Mouse (Mus musculus) embryo, embryonic 10.5 days (tissue): Measurements from ENCODE around the gene Rbm18.

Source experiments
- DNase-seq: peaks from one replicate; pipeline ENCODE4 v3.0.0-alpha.2; 2015; ENCODE audit warnings: low spot score

Gene Rbm18

DNA sequence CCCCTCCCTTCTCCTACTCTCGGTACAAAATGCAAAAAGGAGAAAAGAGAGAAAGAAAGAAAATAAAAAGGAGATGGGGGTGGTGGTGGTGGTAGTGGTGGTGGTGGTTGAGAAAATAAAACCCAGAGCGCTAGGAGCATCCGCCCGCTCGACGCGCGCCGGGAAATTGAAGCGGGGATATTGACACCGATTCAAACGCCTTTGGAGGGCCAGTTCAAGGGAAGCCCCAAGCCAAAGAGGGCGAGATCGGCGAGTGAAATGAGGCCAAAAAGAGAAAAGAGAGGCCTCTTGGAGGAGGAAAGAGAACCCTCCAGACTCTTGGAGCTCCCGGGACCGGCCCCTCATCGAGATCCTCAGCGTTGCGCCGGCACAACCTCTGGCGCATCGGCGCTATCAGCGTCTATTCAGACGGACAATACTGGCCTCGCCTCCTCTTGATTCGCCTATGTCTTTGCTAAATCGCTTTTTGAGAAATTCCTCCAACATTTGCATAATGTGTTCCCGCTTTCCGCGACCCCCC is 32.1 kb downstream of the Rbm18 start:
- peak; percentile 65 for DNase-seq

DNA sequence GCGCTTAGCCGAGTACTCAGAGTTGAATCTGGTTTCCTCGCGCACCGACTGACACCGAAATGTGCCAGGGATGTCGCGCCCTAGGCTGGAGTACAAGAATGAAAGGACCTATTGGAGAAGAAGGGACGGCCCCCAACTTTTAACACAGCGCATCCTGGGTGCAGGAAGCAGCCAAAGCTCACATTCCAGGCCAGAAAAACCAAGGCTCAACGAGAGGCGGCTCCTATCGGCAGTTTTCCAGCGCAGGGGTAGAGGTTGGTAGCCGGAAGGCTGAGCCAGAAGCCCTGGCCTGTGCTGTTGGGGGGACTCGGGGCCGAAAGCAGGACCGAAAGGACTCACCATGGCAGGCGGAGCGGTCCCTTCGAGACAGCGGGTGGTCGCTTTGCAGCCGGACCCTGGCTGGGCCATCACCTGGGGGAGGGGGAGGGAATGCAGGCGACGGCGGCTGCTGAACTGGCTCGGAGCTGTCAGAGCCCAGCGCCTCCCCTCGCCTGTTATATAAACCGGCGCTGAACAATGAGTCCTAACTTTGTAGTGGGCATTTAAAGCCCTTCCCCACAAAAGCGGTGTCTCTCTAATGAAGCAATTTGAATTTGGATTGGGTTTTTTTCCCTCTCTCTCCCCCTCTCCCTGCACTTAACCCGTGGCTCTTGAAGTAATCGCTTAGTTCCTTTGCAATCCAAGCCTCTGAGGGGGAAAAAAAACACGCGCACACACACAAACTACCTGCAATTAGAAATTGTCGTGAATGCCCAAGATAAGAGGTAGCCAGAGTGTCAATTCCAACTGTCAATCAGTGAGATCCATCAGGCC is 32.8 kb downstream of the Rbm18 start:
- DNase-seq = peak; percentile 67

DNA sequence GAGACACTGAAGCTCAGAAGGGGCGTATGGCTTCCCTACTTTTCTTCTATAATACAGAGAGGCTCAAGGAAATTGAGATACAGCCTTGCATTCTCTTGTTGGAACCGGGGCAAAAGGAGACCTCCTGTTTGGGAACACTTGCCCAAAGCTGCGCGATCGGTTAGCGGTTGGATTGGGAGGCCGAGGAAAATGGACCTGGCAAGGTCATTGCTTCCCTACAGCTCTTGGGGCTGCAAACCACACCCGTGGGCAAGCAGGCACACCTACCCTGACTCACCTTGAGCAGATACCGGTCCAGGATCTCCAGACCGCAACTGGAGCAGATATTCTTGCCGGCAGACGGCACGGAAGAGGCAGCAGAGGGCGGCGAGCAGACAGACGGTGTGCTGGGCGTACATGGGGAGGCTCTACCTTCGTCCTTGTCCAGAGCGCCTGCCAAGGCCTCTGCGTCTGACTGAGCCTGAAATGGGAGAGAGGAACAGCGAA is 33.5 kb downstream of the Rbm18 start:
- DNase-seq = peak; percentile 27

DNA sequence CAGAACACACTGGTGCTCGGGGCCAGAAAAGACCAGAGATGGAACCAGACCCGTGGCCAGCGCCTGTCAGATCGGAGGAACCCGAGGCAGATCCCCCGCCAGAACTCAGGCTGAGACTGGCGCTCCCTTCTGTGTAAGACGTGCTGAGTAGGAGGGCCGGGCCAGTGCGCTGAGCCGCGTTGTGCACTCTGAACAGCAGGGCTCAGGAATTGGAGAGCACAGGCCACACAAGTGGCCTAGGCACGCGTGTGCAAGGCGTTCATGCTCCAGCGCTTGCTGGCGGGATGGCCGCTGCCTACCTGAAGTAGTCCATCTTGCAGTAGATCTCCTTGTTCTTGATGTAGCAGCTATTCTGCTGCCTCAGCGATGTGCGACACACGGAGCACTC is 34.0 kb downstream of the Rbm18 start:
- no peak for DNase-seq

DNA sequence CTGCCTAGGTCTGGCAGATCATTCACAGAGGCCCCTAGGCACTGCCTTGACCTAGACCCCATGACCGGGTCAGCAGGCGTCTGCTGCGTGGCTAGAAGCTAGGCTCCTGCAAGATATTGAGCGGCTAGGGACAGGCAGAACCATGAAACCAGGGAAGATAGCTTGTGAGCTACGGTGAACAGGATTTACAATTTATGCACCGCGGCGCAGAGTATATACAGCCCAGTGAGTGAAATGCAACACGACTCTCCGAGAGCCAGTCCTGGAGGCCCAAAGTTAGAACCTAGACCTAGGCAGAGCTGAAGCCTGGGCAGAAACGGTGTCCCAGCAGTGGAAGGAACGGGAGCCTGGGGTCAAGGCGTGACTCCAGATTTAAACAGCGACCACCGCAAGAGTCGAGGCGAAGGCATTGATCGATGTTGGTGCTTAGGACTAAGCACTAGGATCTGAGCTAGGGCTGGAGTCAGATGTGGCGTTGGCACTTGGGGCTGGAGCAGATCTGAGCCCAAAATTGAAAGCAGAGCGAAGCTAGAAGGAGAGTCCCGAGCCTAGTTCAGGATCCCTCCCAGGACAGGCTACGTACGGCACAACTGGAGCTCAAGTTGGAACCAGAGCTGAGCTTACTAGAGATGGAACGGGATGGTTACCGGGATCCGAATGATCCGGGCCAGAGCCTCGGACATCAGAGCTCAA is 34.6 kb downstream of the Rbm18 start:
- DNase-seq = peak; percentile 65

DNA sequence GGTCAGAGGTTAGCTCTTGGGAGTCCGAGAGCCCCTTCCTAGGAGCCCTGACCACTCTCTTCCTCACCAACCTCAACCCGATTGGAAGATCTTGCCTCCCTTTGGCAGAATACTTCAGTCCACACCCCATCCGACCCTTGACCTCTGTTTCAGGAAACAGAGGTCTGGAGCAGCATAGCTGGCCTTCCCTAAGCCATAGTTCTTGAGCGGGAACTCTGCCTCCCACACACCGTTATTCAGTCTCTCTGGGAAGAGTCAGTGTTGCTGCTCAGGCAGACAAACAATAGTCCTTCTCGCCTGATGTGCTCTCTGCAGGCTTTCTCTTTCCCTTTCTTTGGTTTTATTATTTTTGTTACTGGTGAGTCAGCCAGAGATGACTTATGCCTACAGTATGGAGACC is 36.8 kb downstream of the Rbm18 start:
- DNase-seq = peak; percentile 60

DNA sequence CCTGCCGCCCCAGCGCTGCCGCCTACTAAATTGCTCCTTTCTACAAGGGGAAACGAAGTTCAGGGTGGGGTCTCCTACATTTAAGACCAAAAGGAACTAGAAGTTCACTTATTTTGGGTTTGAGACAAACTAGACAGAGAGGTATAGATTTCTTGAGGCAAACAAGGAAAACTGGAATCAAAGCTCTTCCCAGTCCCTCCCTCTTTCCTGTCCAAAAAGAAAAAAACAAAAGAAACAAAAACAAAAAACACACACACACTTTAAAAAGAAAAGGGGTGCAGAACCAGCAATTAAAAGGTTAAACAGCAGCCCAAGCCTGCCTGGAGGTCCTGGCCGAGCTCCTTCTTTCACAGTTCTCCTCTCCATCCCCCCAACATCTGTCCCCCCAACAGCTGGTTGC is 38.6 kb downstream of the Rbm18 start:
- DNase-seq = no peak

DNA sequence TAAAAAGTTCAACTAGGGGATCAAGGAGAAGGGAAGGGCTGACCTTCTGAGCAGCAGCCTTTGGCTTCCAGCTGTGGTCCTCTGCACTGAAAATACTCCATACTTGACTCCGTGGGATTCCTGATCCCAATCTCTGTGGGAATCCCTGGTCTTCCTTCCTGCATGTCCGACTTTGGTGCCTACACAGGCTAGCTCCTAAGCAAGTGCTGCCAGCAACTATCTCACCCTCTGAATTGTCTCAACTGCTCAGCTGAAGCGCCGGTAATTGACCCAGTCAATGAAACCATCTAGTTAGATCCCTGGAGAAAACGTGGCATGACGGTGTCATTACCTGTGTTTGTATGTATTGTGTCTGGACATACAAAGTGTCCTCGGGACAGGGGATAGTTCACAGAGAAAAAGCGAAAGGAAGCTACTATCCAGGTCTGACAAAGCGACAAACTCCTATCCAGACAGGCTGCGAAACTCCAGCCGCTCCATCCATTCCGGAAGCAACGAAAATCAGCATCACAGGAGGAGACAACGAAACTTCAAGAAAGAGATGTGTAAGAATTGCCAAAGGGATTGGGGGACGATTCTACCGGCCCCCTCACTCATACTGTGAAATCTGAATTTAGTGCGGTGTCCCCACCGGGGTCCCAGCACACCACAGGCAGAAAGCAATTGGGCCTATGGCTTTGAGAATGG is 39.3 kb downstream of the Rbm18 start:
- peak; percentile 57 for DNase-seq

DNA sequence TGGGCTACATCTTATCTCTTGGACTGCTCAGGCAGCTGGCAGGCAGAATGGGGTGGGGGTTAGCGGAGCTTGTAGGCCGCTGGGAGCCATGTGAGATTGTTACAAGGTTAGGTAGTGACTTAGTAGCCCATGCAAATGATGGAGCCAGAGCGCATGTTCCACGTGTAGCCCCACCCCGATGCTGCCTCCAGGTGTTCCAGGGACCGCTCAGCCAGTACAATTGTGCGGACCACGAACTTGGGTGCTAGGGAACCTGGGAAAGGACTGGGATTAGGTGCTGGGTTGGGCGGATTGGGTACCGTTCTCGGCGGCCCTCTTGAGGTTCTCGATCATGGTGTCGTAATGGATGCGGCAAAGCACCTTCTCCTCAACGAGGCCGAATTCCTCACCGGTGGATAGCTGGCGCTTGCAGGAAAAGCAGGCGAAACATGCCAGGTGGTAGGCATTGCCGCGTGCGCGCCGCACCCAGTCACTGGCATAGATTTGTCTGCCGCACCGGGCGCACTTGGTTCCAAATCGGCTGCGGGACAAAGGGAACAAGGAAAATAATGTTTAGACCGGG is 42.6 kb downstream of the Rbm18 start:
- DNase-seq = peak; percentile 4

DNA sequence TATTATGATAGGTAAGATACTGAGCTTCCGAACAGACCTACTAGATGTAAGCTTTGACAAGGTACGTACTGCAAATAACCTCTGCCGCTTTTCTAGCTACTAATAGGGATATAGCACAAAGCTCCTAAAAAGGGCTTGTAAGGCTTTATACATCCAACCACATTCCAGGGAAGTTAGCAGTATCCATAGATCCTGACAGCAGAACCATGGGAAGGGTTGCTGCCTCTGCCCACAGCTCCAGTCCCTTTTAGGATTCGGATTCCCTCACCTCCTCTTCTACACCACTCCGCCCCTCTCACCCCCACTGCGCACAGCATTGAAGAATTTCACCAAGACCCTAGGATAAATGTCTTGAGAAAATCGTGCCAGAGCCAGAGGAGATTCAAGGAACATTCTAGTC is 43.3 kb downstream of the Rbm18 start:
- peak; percentile 43 for DNase-seq

DNA sequence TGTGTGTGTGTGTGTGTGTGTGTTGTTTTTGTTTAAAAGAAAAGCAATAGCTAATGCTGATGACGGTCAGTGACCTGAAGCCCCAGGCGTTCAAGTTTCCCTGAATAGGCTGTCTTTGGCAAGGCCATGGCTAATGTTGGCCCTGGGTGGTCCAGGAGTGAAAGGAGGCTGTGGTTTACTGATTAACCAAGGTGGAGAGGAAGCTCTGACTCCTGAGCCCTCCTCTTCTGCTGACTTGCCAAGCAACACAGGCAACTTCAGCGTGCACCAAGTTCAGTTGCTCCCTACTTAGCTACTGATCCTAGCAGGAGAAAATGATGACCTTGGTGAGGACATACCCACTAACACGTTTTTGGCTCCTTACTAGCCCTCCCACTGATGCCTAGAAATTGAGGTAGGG is 43.8 kb downstream of the Rbm18 start:
- DNase-seq = no peak

DNA sequence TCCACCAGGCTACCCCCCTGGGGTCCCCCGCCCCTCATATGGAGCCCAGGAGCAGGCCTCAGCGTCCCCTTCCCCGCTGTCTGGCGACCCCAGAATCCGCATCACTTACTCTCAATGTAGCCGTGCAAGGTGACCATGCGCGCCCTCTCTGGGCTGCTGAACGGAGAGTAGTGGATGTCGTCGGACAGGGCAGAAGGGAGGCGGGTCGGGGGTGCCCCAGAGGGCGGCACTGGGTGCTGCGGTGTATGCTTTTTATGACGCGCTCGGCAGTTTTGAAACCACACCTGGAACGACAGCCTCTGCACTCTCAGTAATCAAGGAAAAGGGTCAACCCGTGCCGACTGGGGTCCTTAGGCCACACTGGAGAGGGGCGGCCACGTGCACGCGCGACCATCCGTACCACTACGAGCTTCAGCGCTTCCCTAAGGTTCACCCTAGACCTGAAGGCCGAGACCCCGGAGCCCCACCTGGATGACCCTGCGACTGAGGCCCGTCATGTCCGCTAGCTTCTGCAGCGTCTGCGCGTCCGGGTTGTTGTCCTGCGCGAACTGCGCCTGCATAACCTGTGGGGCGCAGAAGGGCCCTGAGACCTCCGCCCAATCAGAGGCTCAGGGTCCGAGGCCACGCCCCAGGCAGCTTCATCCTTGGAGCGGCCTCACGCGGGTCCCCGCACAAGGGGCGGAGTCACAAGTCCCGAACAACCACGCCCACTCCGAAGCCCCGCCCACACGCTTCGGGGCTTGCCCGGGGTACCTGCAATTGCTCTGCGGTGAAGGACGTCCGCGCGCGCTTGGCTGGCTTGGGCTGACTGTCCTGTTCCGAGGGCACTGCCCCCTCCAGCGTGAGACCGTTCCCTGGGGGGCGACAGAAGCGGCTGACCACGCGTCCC is 45.5 kb downstream of the Rbm18 start:
- DNase-seq = peak; percentile 92

DNA sequence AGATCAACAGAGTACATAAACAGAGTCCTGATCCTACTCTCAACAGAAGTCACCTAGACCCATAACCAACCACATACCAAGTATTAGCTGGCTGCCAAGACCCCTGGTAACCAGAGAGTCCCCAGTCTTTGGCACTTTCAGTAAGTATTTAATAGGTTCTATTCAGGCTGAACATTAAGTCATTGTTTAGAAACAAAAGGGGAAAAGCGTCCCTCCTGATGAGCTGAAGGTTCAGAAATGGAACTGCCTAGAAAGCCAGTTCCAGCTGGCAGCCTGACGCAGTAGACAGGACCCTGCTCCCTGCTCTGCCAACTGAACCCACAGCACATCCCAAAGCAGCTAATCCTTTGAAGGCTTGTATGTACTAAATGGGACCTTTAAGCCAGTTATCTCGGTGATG is 47.4 kb downstream of the Rbm18 start:
- DNase-seq = no peak

DNA sequence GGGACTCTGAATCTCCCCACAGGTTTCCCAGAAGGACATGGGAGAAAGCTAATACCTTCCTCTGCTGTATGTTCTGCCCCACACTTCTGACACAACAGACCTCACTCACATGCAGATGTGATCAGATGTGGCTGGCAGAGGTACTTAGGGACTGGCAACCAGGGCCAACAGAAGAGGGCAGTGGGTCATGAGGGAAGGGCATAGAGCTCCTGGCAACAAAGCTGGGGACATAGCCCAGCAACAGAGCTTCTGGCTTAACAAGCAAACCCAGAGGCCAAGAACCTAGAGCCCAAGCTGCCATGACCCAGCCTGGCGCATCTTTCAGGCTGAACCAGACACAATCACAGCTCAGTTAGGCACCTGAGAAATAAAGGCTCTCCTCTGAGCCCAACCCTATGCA is 51.5 kb downstream of the Rbm18 start:
- no peak for DNase-seq

DNA sequence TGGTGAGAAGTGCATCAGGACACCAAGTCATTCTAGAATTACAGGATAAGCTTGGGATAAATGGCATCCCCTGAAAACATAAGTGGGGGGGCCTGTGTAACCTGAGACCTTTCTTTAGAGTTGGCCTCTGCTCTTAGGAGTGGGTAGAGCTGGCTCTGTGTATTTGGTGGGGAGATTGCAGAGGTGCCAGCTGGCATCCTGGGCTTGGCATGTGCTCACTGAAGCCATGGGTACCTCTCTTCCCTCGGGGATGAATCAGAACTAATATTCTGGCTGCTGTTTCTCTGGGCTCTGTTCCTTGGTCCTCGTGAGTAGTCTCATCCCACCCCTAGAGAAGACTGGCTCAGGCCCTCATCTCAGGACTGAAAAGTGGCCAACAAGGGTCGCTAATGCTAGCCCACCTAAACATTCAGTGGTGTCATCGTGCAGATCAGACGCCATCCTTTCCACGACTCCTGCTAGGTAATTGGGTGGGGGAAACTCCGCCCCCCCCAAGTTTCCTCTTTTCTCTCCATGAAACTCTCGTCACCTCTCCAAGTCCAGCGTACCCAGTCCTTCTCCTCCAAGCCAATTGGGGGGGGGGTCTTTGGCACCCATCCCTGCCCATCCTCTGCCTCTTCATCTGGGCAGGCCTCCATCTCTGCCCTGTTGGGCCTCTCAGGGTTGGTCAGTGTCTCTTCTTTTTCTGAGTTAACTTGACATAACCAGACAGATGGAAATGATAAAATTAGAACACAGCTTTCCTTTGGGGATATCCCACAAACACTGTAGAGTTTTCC is 53.6 kb downstream of the Rbm18 start:
- no peak for DNase-seq

DNA sequence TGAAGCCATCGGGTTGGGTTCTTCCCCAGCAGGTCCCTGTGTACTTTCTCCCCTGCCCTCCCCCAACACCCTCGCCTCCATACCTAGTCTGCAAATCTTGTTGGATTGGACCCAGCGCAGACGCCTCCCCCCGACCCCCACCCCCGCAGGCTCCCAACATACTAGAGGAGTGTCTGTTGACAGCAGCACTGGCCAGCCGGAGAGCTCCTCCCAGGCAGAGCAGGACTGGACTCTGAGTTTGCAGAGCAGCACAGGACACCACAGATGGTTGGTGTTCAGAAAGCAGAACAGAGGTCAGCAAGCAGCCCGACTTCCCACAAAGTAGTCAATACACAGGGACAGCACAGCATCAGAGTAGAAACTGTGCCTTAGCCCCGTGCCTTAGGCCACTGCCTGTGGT is 55.1 kb downstream of the Rbm18 start:
- peak; percentile 20 for DNase-seq

DNA sequence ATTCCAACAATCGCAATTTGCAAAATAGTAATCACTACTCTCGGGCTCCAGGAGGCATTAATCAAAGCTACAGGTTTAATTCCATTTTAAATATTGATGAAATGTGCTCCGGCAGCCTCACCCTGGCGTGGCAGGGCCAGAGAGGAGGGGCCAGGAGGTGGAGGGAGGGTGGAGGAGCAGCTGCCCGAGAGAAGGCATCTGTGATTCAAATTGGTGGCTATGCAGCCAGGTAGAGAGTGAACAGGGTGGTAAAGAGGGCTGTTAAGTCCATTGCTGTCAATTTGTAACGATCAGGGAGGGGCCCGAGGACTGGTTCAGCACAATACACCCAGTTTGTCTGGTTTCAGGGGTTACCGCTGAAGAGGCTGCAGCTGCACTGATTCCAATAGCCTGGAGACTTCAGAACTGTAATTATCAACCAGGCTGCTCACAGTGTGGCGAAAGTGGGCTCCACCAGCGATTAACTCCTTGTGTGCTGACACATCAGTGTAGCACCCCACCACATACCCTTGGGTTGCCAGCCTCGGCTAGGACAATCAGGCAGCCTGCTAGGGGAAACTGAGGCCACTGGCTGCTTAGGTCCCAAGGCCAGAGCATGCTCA is 59.3 kb downstream of the Rbm18 start:
- peak; percentile 8 for DNase-seq

DNA sequence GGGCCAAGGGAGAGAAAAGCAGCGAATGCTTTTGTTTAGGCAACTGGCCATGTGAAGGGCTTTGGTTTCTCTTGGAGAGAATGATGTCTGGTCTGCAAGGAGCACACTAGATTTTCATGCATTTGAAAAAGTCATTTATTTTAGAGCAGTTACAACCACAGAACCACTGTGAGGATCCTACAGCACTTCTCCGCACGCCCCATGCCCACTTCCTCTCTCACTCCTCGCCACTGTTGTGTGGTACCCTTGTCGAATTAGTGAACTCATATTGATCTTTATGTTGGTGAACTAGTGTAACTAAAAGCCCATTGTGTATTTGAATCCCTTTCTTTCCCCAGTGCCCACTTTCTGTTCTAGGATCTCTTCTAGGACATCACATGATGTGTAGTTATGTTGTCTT is 61.4 kb downstream of the Rbm18 start:
- no peak for DNase-seq

DNA sequence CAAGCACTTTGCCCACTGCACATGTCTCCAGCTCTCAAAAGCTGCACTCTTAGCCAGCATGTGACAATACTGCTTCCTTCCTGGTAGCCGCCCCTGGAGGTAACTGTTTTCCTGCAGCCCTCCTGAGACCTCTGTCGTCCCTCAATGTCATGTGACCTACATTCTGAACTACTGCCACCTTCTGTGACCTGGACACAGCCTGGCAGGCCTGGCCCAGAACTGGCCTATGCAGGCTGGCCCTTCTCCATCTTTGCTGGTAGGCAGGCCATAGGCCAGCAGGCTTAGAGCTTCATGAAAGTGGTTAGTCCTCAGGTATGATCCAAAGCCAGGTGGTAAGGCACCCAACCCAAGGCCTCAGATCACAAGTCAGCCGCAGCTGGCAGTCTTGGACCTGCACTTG is 62.8 kb downstream of the Rbm18 start:
- no peak for DNase-seq

DNA sequence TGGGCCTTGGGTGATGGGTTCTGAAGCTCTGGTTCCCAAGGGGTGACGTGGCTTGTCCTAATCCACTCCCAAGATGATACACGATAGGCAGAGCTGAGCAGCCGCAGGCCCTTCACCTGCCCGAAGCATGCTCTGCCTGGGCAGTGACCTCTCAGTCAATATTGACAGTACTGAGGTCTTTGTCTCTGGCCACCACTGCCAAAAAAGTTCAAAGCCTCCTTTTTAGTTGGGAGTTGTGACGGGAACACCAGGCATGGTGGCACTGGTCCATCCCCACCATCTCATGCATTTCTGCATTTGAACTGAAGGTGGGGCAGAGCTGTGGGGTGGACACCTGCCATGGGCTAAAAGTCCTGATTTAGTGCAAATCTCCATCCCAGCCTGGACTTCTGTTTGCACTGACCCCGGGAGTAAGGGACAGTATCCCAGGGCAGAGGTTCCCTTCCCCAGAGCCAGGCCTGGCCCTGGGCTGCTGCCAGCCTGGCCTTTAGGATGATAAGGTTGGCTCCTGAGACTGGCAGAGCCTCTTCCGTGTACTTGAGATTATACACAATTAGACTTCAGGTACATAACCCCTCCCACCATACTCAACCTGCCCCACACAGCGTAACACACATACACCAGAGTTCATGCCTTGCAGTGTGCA is 64.8 kb downstream of the Rbm18 start:
- DNase-seq = no peak
